Mouse (Mus musculus) cerebellum, adult 2 months (tissue): ENCODE measurements around the gene Srrm3. TPM values are rescaled to one million over a fixed set of nuclear protein-coding genes. Genes with fewer than 3 reads are reported as not detected.

ENCODE experiments used
- DNase-seq, 2 experiments: peaks; one replicate each; pipeline ENCODE4 v3.0.0; 2021
- H3K27ac ChIP-seq: fragments of 200-500 bp; 2 replicates; pipeline ENCODE4 v1.5.1; 2012; ENCODE audit warnings: low read length, control low read depth, inconsistent platforms; ENCODE audit not compliant: insufficient read depth
- H3K27me3 ChIP-seq: fragments of 200-500 bp; 2 replicates; pipeline ENCODE4 v1.6.1; 2012; ENCODE audit warnings: inconsistent platforms, mild to moderate bottlenecking, low read length, moderate library complexity; ENCODE audit not compliant: control insufficient read depth, insufficient read depth
- H3K4me1 ChIP-seq: fragments of 200-500 bp; 2 replicates; pipeline ENCODE4 v1.6.1; 2011; ENCODE audit warnings: low read length; ENCODE audit not compliant: control insufficient read depth, insufficient read depth
- H3K4me3 ChIP-seq: fragments of 200-500 bp; replicated peaks from 2 replicates; pipeline ENCODE3; 2011; ENCODE audit warnings: mild to moderate bottlenecking, low read depth, low read length, control low read depth; ENCODE audit not compliant: insufficient read depth
- CTCF ChIP-seq: fragments of 200-500 bp; IDR thresholded peaks from 2 replicates; pipeline ENCODE4 v1.5.1; 2011; ENCODE audit warnings: low read depth, mild to moderate bottlenecking, control low read depth, low read length, moderate library complexity, borderline replicate concordance; ENCODE audit not compliant: insufficient read depth
- POLR2A ChIP-seq: fragments of 200-500 bp; IDR thresholded peaks from 2 replicates; pipeline ENCODE4 v1.6.1; 2011; ENCODE audit warnings: low read length, control low read depth, borderline replicate concordance; ENCODE audit not compliant: insufficient read depth
- WGBS: fragments of 180-500 bp; shearing (Covaris S2); methylation state at CpG from one replicate; pipeline ENCODE4 v1.1.7; 2018; 5-methylcytosine and 5-hydroxymethylcytosine counted together
- polyA plus RNA-seq: library from polyadenylated mRNA; depleted of rRNA; stranded (reverse); fragments of >200 nt; gene quantifications from 2 replicates; pipeline ENCODE4 v1.2.3, GENCODE M21; 2012; rRNA removed

The Srrm3 gene
- polyA plus RNA-seq, result 123 and 131 TPM in 2 replicates

DNA sequence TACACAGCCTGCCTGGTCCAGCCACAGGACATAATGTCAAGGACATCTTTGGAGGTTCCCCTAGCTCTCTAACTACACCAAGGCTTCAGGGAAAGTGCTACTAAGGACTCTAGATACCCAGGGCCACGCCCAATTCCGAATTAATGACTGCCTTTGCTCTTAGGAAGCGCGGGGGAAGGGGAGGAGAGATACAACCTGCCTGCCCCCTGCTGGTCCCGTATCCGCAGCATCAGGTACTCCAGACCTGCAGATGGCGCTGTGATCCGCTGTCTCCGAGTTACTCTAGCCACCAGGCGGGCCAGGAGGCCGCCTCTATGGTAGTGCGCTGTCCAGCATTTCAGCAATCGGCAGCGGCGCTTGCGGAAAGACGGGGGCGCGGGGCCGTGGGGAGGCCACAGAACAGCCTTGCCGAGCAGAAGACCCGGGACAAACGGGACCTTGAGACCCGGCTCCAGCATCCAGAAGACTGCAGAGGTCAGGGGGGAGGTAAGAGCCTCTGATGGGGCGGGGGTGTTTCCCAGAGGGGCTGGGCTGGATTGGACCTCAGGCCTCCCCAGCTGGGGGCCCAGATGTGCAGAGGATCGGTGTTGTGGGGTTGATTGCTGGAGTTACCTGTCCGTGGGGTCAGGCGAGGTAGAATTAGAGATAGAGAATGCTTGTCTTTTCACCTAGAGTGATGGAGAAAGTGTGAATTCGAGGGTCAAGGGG lies at the start of gene Srrm3:
Srrm3 (plus strand) TSS at position 336 of the 708 bp plus-strand sequence.
- peak within 1 kb of the TSS; percentile 81 for H3K27ac ChIP-seq
- peak within 1 kb of the TSS; percentile 91 for H3K4me3 ChIP-seq
- no peaks in the 10 kb centered on the region for H3K27me3 ChIP-seq
- DNase-seq, result peak; percentile 91 to 97
- WGBS, result 2% methylated on average over 29 of the region's 29 CpGs
- TF ChIP-seq CTCF, result peak; percentile 95
- TF ChIP-seq POLR2A, result peak; percentile 55; the same call in 1 of the 2 replicates
- peaks cover 35% of the 10 kb centered on the region for H3K4me1 ChIP-seq

GRCm38 (mm10) chr5:135761881-135762280 lies 44.8 kb upstream of the Srrm3 start:
- Histone ChIP-seq H3K27me3 (no peaks in the 10 kb centered on the region), H3K27ac (no peak overlapping the region), H3K4me1 (0 out of 2 replicates have a peak, but pooled peaks cover 2% of the 10 kb centered on the region), H3K4me3 (no peak overlapping the region)
- DNase-seq, result no peak
- WGBS, result 76% methylated on average over 3 of the region's 3 CpGs
- no peak for TF ChIP-seq CTCF
- no peak for TF ChIP-seq POLR2A

- no peak for TF ChIP-seq POLR2A
- peak; percentile 97 for TF ChIP-seq CTCF
- DNase-seq, result peak; percentile 50 to 68
- Histone ChIP-seq H3K4me1 (0 out of 2 replicates have a peak, but pooled peaks cover 2% of the 10 kb centered on the region), H3K27me3 (no peaks in the 10 kb centered on the region), H3K4me3 (no peak overlapping the region), H3K27ac (no peak overlapping the region)
- WGBS, result 3% methylated on average over 7 of the region's 7 CpGs
Measured at GRCm38 (mm10) chr5:135763526-135763925, 43.2 kb upstream of the Srrm3 start.

DNA sequence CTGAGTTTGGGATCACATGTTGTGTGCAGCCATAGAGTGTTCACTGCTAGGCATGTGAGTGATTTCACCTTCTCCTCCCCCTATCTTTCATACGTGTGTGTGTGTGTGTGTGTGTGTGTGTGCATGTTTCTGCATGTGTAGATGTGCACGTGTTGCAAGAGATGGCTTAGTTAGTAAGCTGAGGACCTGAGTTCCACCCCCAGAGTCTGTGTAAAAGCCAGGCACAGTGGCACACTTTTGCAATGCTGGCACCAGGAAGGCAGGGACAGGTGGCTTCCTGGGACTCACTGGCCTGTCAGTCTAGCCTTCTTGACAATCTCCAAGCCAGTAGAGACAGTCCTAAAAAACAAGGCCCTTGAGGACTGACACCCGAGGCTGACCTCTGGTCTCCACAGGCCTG lies 41.7 kb upstream of the Srrm3 start:
- WGBS, result 39% methylated on average over 3 of the region's 3 CpGs
- 0 out of 2 replicates have a peak, but pooled peaks cover 2% of the 10 kb centered on the region for H3K4me1 ChIP-seq
- H3K27ac ChIP-seq, result no peak overlapping the region
- no peak for DNase-seq
- no peak overlapping the region for H3K4me3 ChIP-seq
- TF ChIP-seq POLR2A, result no peak
- no peak for TF ChIP-seq CTCF
- no peaks in the 10 kb centered on the region for H3K27me3 ChIP-seq

- DNase-seq, result no peak
- WGBS, result 63% methylated on average over 3 of the region's 3 CpGs
- Histone ChIP-seq H3K27ac (no peak overlapping the region), H3K4me3 (no peak overlapping the region), H3K4me1 (no peaks in the 10 kb centered on the region), H3K27me3 (no peaks in the 10 kb centered on the region)
- no peak for TF ChIP-seq CTCF
- TF ChIP-seq POLR2A, result no peak
Measured at GRCm38 (mm10) chr5:135772519-135772918, 34.2 kb upstream of the Srrm3 start.

- WGBS, result 51% methylated on average over 4 of the region's 4 CpGs
- no peak for TF ChIP-seq CTCF
- no peak for TF ChIP-seq POLR2A
- no peak for DNase-seq
Measured at GRCm38 (mm10) chr5:135776546-135776945, 30.1 kb upstream of the Srrm3 start.

GRCm38 (mm10) chr5:135777796-135778470 lies 28.8 kb upstream of the Srrm3 start, which contains the start of gene Styxl1:
TSS of gene Styxl1 (minus strand) at chr5:135778385.
- WGBS, result under 1% methylated on average over 45 of the region's 45 CpGs

More at GRCm38 (mm10) chr5:135776546-135776945, 30.1 kb upstream of the Srrm3 start:
- Histone ChIP-seq H3K4me1 (peaks cover 7% of the 10 kb centered on the region; the same call in 1 of the 2 replicates), H3K27ac (no peak overlapping the region), H3K27me3 (no peaks in the 10 kb centered on the region), H3K4me3 (no peak overlapping the region)

More at GRCm38 (mm10) chr5:135777796-135778470, 28.8 kb upstream of the Srrm3 start, which contains the start of gene Styxl1:
- no peak for DNase-seq
- H3K4me1 ChIP-seq, result peaks cover 11% of the 10 kb centered on the region; the same call in 1 of the 2 replicates
- H3K4me3 ChIP-seq, result peak within 1 kb of the TSS; percentile 95
- no peaks in the 10 kb centered on the region for H3K27me3 ChIP-seq
- H3K27ac ChIP-seq, result peak within 1 kb of the TSS; percentile 94
- no peak for TF ChIP-seq CTCF
